Mouse (Mus musculus) heart, adult 2 months (tissue): ENCODE measurements around the gene Ttll6. TPM values are rescaled to one million over a fixed set of nuclear protein-coding genes. Genes with fewer than 3 reads are reported as not detected.

Experiments used
- DNase-seq, 2 experiments: peaks; one replicate each; pipeline ENCODE4 v3.0.0; 2021
- H3K27ac ChIP-seq: fragments of 200-600 bp; 2 replicates; pipeline ENCODE4 v1.8.1; 2022
- H3K27me3 ChIP-seq: fragments of 200-500 bp; 2 replicates; pipeline ENCODE4 v1.6.1; 2012; ENCODE audit warnings: mild to moderate bottlenecking, low read length, inconsistent platforms, mixed read lengths; ENCODE audit not compliant: control insufficient read depth, insufficient read depth
- H3K36me3 ChIP-seq: fragments of 200-500 bp; 2 replicates; pipeline ENCODE4 v1.6.1; 2012; ENCODE audit warnings: low read length, inconsistent platforms; ENCODE audit not compliant: control insufficient read depth, insufficient read depth
- H3K4me1 ChIP-seq: fragments of 200-500 bp; 2 replicates; pipeline ENCODE4 v1.6.1; 2011; ENCODE audit warnings: low read length; ENCODE audit not compliant: control insufficient read depth, insufficient read depth
- H3K4me3 ChIP-seq: fragments of 200-600 bp; 2 replicates; pipeline ENCODE4 v1.8.1; 2022
- H3K79me2 ChIP-seq: fragments of 200-500 bp; replicated peaks from 2 replicates; pipeline ENCODE4 v1.6.1; 2012; ENCODE audit warnings: mild to moderate bottlenecking, inconsistent platforms, low read length, moderate library complexity, mixed read lengths; ENCODE audit not compliant: control insufficient read depth, insufficient read depth
- H3K9ac ChIP-seq: fragments of 200-500 bp; 2 replicates; pipeline ENCODE4 v1.6.1; 2012; ENCODE audit warnings: low read depth, mild to moderate bottlenecking, control low read depth, inconsistent platforms, low read length, mixed read lengths
- CTCF ChIP-seq: fragments of 200-600 bp; IDR thresholded peaks from 2 replicates; pipeline ENCODE4 v1.8.1; 2022; ENCODE audit warnings: antibody characterized with exemption, mild to moderate bottlenecking, moderate library complexity
- EP300 ChIP-seq: fragments of 200-500 bp; IDR thresholded peaks from 2 replicates; pipeline ENCODE4 v1.6.1; 2011; ENCODE audit warnings: low read depth, low read length, control low read depth; ENCODE audit not compliant: insufficient read depth
- POLR2A ChIP-seq: fragments of 200-500 bp; IDR thresholded peaks from 2 replicates; pipeline ENCODE4 v1.6.1; 2011; ENCODE audit warnings: mild to moderate bottlenecking, low read depth, low read length, control low read depth; ENCODE audit not compliant: insufficient read depth
- WGBS: fragments of 180-500 bp; shearing (Covaris S2); methylation state at CpG from one replicate; pipeline ENCODE4 v1.1.7; 2018; 5-methylcytosine and 5-hydroxymethylcytosine counted together
- intact Hi-C: fragments of 180-260 bp; cut with DNase I; formaldehyde crosslinking; loops from one replicate; pipeline ENCODE4 v1.15.1; 2025
- polyA plus RNA-seq: library from polyadenylated mRNA; depleted of rRNA; stranded (reverse); fragments of >200 nt; gene quantifications from 2 replicates; pipeline ENCODE4 v1.2.3, GENCODE M21; 2012
- total RNA-seq, 2 experiments: library from RNA; stranded (reverse); gene quantifications; 2 replicates each; pipeline ENCODE4 v1.2.3; 2021

Ttll6 gene
- total and polyA plus RNA-seq, 3 experiments = 0.18 TPM; not detected in 2

GRCm38 (mm10) chr11:96177546-96178174 lies 44.1 kb downstream of the Ttll6 start:
- Histone ChIP-seq H3K36me3 (no peaks in the 10 kb centered on the region), H3K27me3 (peaks cover 32% of the 10 kb centered on the region), H3K9ac (no peak overlapping the region), H3K79me2 (no peaks in the 10 kb centered on the region), H3K27ac (no peak overlapping the region), H3K4me3 (no peak overlapping the region), H3K4me1 (no peaks in the 10 kb centered on the region)
- WGBS = 4% methylated on average over 27 of the region's 27 CpGs
- intact Hi-C loops = no loop called here
- DNase-seq = no peak
- TF ChIP-seq EP300 = no peak

- DNase-seq = no peak
- Histone ChIP-seq H3K27me3 (peaks cover 30% of the 10 kb centered on the region), H3K79me2 (no peaks in the 10 kb centered on the region), H3K4me1 (no peaks in the 10 kb centered on the region), H3K36me3 (no peaks in the 10 kb centered on the region), H3K27ac (no peak overlapping the region), H3K4me3 (no peak overlapping the region), H3K9ac (no peak overlapping the region)
- 4% methylated on average over 8 of the region's 8 CpGs for WGBS
- TF ChIP-seq EP300 (no peak), POLR2A (no peak)
- intact Hi-C loops = no loop called here
These were observed 44.8 kb downstream of the Ttll6 start for GRCm38 (mm10) chr11:96178356-96178755.

GRCm38 (mm10) chr11:96178911-96179503 lies 45.4 kb downstream of the Ttll6 start:
- peaks cover 32% of the 10 kb centered on the region for H3K27me3 ChIP-seq
- no peaks in the 10 kb centered on the region for H3K36me3 ChIP-seq
- no peak overlapping the region for H3K9ac ChIP-seq
- H3K4me3 ChIP-seq = no peak overlapping the region
- H3K27ac ChIP-seq = no peak overlapping the region
- DNase-seq = no peak
- 3% methylated on average over 6 of the region's 6 CpGs for WGBS
- intact Hi-C loops = no loop called here
- no peak for TF ChIP-seq CTCF
- TF ChIP-seq POLR2A = no peak
- no peak for TF ChIP-seq EP300
- H3K79me2 ChIP-seq = no peaks in the 10 kb centered on the region
- no peaks in the 10 kb centered on the region for H3K4me1 ChIP-seq

DNA sequence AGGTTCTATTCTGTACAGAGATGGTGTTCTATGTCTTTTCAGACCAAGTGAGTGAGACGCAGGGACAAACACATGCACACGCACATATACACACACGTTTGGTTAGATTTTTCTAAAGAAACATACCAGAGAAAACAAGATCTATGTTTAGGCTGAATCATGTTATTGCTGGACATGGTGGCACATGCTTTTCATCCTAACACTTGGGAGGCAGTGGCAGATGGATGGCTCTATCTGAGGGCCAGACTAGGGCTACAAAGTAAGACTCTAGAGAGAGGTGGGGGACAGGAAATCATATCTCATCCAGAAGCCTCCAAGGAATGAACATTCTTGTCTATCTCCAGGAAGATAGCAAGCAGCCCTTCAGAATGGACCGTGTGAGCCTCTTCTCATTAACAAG lies 47.5 kb downstream of the Ttll6 start:
- DNase-seq = no peak
- Histone ChIP-seq H3K4me3 (no peak overlapping the region), H3K36me3 (no peaks in the 10 kb centered on the region), H3K79me2 (no peaks in the 10 kb centered on the region), H3K27ac (no peak overlapping the region), H3K27me3 (peaks cover 32% of the 10 kb centered on the region), H3K4me1 (no peaks in the 10 kb centered on the region), H3K9ac (no peak overlapping the region)
- 27% methylated on average over 4 of the region's 4 CpGs for WGBS
- TF ChIP-seq CTCF = no peak
- TF ChIP-seq POLR2A = no peak
- TF ChIP-seq EP300 = no peak
- intact Hi-C loops = no loop called here

- Histone ChIP-seq H3K4me1 (no peaks in the 10 kb centered on the region), H3K36me3 (no peaks in the 10 kb centered on the region), H3K9ac (no peak overlapping the region), H3K79me2 (no peaks in the 10 kb centered on the region), H3K4me3 (no peak overlapping the region), H3K27ac (no peak overlapping the region), H3K27me3 (peaks cover 26% of the 10 kb centered on the region)
- TF ChIP-seq EP300 = no peak
- no peak for TF ChIP-seq CTCF
- no peak for TF ChIP-seq POLR2A
- intact Hi-C loops = no loop called here
- DNase-seq = no peak
These were observed 50.6 kb downstream of the Ttll6 start for GRCm38 (mm10) chr11:96184233-96184632.

DNA sequence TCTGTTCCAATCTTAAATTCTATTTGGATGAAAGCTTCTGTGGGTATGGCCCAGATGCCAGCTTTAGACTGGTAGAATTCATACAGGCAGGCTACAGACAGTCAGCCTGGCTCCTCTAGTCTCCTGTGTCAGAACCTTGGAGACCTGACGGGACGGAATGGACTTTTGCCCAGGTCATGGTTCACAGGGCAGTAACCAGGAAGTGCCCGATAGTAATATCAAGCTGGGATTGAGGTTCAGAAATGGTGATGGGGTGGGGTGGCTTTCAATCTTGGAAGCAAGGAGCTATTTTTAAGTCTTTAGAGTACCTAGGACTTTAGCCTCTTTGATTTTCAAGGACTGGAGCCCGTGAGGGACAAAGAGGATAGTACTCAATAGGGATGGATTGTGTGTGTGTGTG lies 53.7 kb downstream of the Ttll6 start:
- Histone ChIP-seq H3K4me1 (no peaks in the 10 kb centered on the region), H3K27me3 (peaks cover 25% of the 10 kb centered on the region), H3K79me2 (no peaks in the 10 kb centered on the region), H3K36me3 (no peaks in the 10 kb centered on the region), H3K4me3 (no peak overlapping the region), H3K9ac (no peak overlapping the region), H3K27ac (no peak overlapping the region)
- no peak for DNase-seq
- TF ChIP-seq POLR2A (no peak), EP300 (no peak), CTCF (no peak)
- intact Hi-C loops = no loop called here
- WGBS = 17% methylated on average over 4 of the region's 4 CpGs
